Mouse (Mus musculus) small intestine, adult 2 months (tissue): ENCODE data around the gene Daxx.

Source experiments
- CTCF ChIP-seq: fragments of 200-500 bp; IDR thresholded peaks from 2 replicates; pipeline ENCODE4 v1.5.1; 2012; ENCODE audit warnings: low read depth, mild to moderate bottlenecking, control low read depth, inconsistent platforms, low read length, moderate library complexity, mixed read lengths; ENCODE audit not compliant: insufficient replicate concordance, insufficient read length; ENCODE audit errors: extremely low read depth
- POLR2A ChIP-seq: fragments of 200-500 bp; IDR thresholded peaks from 2 replicates; pipeline ENCODE4 v1.6.1; 2012; ENCODE audit warnings: low read depth, mild to moderate bottlenecking, control low read depth, inconsistent platforms, low read length, moderate library complexity

- no peak for TF ChIP-seq POLR2A
- TF ChIP-seq CTCF, result no peak
These were observed 50.7 kb downstream of the Daxx start for GRCm38 (mm10) chr17:33959948-33960347.
